Mouse (Mus musculus): ENCODE measurements around the gene 4930578G10Rik. TPM values are rescaled to one million over a fixed set of nuclear protein-coding genes. Genes with fewer than 3 reads are reported as not detected.
"Not testable (repeated sequence)": the region's sequence is repeated elsewhere in the genome, so short reads cannot be mapped to it uniquely, and the experiment has no call there.

4930578G10Rik gene
- total RNA-seq (2017), result not detected in 3 replicates

DNA sequence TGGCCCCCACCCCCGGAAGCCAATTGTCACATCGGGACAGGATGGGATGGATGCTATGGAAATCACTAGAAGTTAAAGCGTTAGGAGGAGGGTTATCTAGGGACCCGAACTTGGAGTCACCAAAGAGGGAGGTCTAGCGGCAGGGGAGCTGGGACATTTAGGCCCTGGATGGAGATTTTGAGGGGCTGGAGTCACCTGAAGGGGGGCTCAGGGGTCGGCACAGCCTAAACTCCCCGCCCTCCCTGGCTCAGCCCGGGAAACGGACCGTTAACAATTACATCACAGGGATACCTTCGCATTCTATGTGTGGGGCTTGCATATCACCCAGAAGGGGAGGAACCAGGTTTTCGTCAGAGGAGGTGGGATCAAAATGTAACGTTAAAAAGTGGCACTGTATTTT, at the start of gene 4930578G10Rik:
Gene 4930578G10Rik, plus strand, starts transcription at position 301 of the 400 bp plus-strand sequence.
- not testable (repeated sequence) for ATAC-seq (replicated peaks; ENCODE audit: insufficient number of reproducible peaks, low FRiP score, low TSS enrichment, poor library complexity, severe bottlenecking)

DNA sequence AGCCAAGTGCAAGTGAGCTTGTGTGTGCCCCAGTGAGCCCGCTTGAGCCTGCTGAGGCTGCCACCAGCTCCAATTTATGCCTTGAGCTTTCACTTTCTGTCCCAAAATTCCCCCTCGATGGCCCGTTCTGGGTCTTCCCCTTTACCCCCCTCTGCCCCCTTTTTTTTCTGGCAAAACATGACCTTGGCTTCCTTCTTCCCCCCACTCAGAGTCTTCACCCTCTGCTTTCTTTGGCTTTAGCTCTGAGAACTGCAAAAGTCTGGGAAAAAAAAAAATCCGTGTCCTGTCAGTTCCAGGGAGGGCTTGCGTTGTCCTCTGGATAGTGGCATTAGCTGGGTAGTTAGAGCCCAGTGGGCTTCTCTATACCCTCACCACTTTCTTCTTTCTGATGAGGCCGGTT, 21.1 kb downstream of the 4930578G10Rik start, which contains the start of gene Ccl19:
Gene Ccl19, minus strand, starts transcription at position 101 of the 400 bp plus-strand sequence.
- ATAC-seq (replicated peaks; ENCODE audit: insufficient number of reproducible peaks, low FRiP score, low TSS enrichment, poor library complexity, severe bottlenecking), result not testable (repeated sequence)

- not testable (repeated sequence) for ATAC-seq (replicated peaks; ENCODE audit: insufficient number of reproducible peaks, low FRiP score, low TSS enrichment, poor library complexity, severe bottlenecking)
Observed at GRCm38 (mm10) chr4:42773893-42774292, 38.5 kb downstream of the 4930578G10Rik start, which contains the start of gene Ccl21a. Gene Ccl21a, minus strand, starts transcription at chr4:42773993.

DNA sequence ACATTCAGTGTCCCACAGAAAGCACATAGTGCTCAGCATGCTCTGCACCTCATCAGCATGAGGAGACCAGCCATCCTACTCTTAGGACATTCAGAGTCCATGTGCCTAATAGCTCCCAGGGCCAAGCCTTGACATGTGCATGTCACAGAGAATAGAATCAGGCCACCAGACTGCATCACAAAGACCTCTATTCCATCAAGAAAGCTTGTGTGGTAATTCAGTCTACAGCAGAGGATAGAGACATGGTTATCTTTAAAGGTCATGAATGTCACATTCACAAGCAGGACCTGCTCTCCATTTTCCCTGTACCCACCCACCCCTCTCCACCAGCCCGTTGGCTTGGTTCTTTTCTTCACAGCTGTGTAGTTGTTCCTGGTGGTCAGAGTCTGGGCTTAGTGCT, 118.4 kb downstream of the 4930578G10Rik start, which contains the start of gene Fam205a1:
Gene Fam205a1, minus strand, starts transcription at position 101 of the 400 bp plus-strand sequence.
- not testable (repeated sequence) for ATAC-seq (replicated peaks; ENCODE audit: insufficient number of reproducible peaks, low FRiP score, low TSS enrichment, poor library complexity, severe bottlenecking)

DNA sequence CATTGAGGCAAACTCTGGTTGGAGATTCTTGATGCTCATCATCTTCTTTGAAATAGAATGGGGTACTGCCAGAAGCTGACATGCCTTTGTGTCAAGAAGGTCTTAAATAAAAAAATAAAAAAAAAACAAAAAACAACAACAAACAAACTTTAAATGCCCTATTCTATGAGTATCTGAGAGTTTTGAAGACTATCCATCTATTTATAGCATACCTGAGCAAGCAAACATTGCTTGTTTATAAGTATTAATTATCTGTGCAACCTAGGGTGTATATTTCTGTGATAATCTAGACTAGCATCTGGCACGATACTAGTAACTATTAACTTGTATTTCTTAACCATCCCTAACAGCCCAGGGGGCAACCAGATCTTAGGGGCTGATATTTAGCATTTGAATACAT, 121.3 kb downstream of the 4930578G10Rik start, which contains the start of gene Gm12394:
Gene Gm12394, minus strand, starts transcription at position 101 of the 400 bp plus-strand sequence.
- ATAC-seq (replicated peaks; ENCODE audit: insufficient number of reproducible peaks, low FRiP score, low TSS enrichment, poor library complexity, severe bottlenecking), result not testable (repeated sequence)

DNA sequence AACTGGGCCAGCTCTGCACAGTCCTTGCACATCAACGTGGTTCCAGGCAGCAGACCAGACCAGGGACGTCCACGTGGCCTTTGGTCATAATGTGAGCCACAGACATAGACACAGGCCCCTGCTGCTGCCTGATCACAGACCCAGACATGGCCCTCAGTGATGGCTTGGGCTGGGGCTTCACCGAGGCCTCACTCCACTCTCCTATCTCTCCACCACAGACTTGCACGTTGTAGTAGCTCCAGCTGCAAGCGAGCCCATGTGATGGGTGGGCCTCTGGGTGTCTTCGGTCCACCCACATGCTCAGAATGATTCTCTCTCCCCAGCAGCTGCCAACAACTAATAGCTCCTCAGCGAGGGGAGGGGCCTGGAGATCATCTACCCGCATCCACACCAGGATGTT, 125.1 kb downstream of the 4930578G10Rik start:
- ATAC-seq (replicated peaks; ENCODE audit: insufficient number of reproducible peaks, low FRiP score, low TSS enrichment, poor library complexity, severe bottlenecking), result not testable (repeated sequence)

DNA sequence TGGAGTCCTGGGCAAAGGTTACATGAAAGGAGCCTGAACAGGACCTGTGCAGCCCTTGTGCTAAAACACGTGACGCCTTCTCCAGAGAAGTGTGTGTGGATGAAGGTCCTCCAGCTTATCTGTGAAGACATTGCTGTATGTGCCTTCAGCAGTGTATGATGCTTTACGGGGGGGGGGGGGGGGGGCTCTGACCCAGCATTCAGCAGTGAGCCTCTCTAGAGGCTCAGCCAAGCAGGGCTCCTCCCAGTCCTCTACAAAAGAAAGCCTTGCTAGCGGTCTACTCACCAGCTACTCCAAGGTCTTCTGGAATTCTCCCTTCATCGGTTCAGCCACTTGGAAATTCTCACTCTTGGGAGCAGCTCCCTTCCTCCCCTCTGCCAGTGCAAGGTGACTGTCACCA, 128.1 kb downstream of the 4930578G10Rik start:
- ATAC-seq (replicated peaks; ENCODE audit: insufficient number of reproducible peaks, low FRiP score, low TSS enrichment, poor library complexity, severe bottlenecking), result not testable (repeated sequence)

- no peak for ATAC-seq (replicated peaks; ENCODE audit: insufficient number of reproducible peaks, low FRiP score, low TSS enrichment, poor library complexity, severe bottlenecking)
Observed at GRCm38 (mm10) chr4:42867390-42867789, 132.0 kb downstream of the 4930578G10Rik start.

- ATAC-seq (replicated peaks; ENCODE audit: insufficient number of reproducible peaks, low FRiP score, low TSS enrichment, poor library complexity, severe bottlenecking), result no peak
Observed at GRCm38 (mm10) chr4:42868193-42868592, 132.8 kb downstream of the 4930578G10Rik start.

- no peak for ATAC-seq (replicated peaks; ENCODE audit: insufficient number of reproducible peaks, low FRiP score, low TSS enrichment, poor library complexity, severe bottlenecking)
Observed at GRCm38 (mm10) chr4:42870748-42871147, 135.4 kb downstream of the 4930578G10Rik start.

DNA sequence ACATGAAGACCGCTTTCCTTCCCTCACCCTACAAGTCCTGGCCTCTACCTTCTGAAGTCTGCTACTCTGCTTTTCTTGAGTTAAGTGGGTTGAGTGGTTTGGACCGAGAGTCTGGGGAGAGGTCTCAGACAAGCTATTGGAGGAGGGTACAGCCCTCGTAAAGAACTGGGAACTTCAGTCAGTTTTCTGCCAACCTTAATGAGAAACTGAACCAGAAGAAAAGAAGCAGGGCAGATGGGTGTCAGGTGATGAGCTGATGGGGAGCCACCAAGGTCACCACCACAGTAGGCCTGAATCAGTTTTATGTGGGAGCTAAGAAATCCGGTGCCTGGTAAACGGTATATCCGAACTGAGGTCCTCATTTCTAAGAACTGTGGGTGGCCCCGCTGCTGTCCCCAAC, 136.8 kb downstream of the 4930578G10Rik start:
- ATAC-seq (replicated peaks; ENCODE audit: insufficient number of reproducible peaks, low FRiP score, low TSS enrichment, poor library complexity, severe bottlenecking), result no peak

DNA sequence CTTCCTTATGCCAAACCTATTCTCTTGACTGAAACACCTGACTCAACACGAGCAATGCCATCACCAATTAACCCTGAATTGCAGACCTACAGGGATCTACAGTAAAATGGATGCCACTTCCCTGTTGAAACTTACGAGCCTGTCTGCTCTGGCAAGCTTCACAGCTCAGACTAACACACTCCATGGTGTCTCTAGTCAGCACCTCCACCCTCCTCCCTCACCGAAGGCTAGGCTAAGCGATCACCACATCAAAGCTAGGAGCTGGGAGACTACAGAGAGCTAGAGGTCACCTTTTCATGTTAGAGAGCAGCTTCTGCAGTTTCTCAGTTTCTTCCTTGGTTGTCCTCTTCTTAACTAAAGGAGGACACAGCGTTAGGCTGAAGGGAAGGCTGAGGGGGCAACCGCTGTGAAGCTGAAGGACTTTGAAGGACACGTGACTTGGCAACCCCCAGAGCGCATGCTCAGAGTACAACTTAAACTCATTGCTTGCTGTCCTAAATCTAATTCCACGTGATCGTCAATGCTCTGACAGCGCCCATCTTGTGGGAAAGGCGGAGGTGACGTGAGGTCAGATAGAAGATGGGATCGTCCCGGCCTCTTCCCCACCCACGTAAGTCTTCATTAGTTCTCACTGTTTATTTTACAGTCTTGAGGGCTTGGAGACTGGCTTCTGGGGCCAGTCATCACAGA, 137.5 kb downstream of the 4930578G10Rik start:
- no peak for ATAC-seq (replicated peaks; ENCODE audit: insufficient number of reproducible peaks, low FRiP score, low TSS enrichment, poor library complexity, severe bottlenecking)

GRCm38 (mm10) chr4:42874134-42874533, 138.8 kb downstream of the 4930578G10Rik start, which contains the start of gene Fam205c:
Gene Fam205c, minus strand, starts transcription at chr4:42874234.
- ATAC-seq (replicated peaks; ENCODE audit: insufficient number of reproducible peaks, low FRiP score, low TSS enrichment, poor library complexity, severe bottlenecking), result no peak

DNA sequence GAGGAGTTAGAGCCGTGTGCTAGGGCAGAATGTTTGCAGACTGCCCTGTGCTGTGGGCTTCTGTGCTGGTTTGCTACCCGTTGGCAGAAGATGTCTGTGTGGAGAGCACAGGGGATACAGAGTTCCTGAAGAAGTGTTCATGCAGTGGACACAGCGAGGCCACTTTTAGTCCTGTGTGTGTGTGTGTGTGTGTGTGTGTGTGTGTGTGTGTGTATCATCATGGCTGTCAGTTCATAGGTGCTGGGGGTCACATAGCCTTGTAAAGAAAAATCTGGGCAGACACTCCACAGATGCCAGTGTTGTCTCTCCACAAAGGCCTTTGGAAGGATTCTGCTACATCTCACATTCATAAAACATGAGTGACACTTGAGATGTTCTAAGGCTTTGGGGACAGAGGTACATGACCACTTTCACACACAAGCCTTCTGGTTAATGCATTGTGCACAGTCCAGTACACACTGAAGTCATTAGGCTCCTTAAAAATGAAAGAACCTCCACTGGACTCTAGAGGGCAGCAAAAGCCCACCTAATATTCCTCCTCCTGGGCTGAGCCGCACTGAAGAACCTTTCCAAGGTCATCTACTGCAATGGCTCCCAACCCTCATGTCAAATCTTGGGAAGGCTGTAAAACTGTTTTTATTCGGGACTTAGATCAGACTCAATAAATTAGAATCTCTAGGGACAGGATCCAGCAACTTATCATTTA, 141.4 kb downstream of the 4930578G10Rik start:
- ATAC-seq (replicated peaks; ENCODE audit: insufficient number of reproducible peaks, low FRiP score, low TSS enrichment, poor library complexity, severe bottlenecking), result peak; percentile 78; the same call in 1 of the 2 replicates

DNA sequence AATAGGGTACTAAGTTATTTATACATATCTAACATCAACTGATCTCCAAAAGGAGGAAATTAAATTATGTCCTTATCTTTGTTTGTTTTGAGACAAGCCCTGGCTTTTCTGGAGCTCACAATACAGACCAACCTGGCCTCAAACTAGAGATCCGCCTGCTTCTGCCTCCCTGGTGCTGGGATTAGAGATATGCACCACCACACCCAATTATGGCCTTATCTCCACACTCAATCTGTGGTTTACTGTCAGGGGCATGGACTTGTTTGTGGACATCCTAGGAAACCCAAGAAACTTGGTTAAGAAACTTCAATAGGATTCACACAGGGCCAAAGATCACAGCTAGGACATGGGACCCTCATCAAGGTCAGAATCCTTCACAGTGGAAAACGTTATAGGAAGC, 142.3 kb downstream of the 4930578G10Rik start:
- no peak for ATAC-seq (replicated peaks; ENCODE audit: insufficient number of reproducible peaks, low FRiP score, low TSS enrichment, poor library complexity, severe bottlenecking)

GRCm38 (mm10) chr4:42879829-42880676, 144.7 kb downstream of the 4930578G10Rik start:
- ATAC-seq (replicated peaks; ENCODE audit: insufficient number of reproducible peaks, low FRiP score, low TSS enrichment, poor library complexity, severe bottlenecking), result 0 out of 2 replicates have a peak, but pooled peaks have one; percentile 22

DNA sequence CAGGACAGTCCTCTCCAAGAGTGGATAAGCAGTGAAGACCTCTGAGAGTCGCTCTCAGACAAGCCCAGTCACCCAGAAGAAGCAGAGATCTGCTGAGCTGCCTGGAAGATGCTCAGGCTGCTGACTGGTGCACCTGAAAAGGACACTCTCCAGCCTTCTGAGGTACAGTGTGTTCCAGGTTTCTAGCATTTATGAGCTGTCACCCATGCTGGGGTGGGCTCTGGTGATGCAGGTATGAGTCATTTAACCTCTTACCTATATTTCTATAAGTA, 145.3 kb downstream of the 4930578G10Rik start:
- no peak for ATAC-seq (replicated peaks; ENCODE audit: insufficient number of reproducible peaks, low FRiP score, low TSS enrichment, poor library complexity, severe bottlenecking)

GRCm38 (mm10) chr4:42886926-42887325, 151.6 kb downstream of the 4930578G10Rik start:
- ATAC-seq (replicated peaks; ENCODE audit: insufficient number of reproducible peaks, low FRiP score, low TSS enrichment, poor library complexity, severe bottlenecking), result no peak

DNA sequence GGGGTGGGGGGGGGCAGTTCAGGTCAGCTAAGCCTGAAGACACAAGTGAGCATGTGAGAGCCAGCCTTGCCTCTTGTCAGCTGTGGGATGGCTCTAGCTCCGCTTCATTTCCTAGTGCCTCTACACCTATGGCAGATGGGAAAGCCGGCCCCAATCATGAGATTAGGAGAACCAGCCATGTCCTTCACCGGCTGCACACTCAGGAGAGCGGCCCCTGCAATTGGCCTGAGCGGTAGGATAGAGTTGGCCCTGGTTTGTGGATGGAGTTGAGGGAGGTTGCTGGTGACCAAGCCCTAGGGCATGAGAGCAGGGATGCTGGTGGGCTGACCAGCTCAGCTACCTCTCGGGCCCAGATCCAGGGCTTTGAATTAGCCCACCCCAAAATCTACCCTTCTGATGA, 153.5 kb downstream of the 4930578G10Rik start:
- ATAC-seq (replicated peaks; ENCODE audit: insufficient number of reproducible peaks, low FRiP score, low TSS enrichment, poor library complexity, severe bottlenecking), result no peak
